Mouse (Mus musculus) hindbrain, embryonic 14.5 days (tissue): ENCODE data around the gene AC131692.1. TPM values are rescaled to one million over a fixed set of nuclear protein-coding genes. Genes with fewer than 3 reads are reported as not detected.

Experiments used
- ATAC-seq: fragments of 200-750 bp; cut with Nextera tagmentation; 2 replicates; pipeline ENCODE4 v1.8.0; 2017; ENCODE audit warnings: moderate number of reproducible peaks, mild to moderate bottlenecking, moderate TSS enrichment, moderate library complexity; ENCODE audit not compliant: low FRiP score
- DNase-seq: peaks from one replicate; pipeline ENCODE4 v3.0.0-alpha.2; 2015; ENCODE audit warnings: low spot score
- H3K27ac ChIP-seq: fragments of 300-500 bp; sonication (generic); 2 replicates; pipeline ENCODE4 v1.5.1; 2014; ENCODE audit warnings: mild to moderate bottlenecking, moderate library complexity
- H3K27me3 ChIP-seq: fragments of 300-500 bp; sonication (generic); 2 replicates; pipeline ENCODE4 v1.6.1; 2014; ENCODE audit warnings: mild to moderate bottlenecking, low read length, mixed read lengths; ENCODE audit not compliant: control insufficient read depth, insufficient read depth
- H3K36me3 ChIP-seq: fragments of 300-500 bp; sonication (generic); replicated peaks from 2 replicates; pipeline ENCODE4 v1.6.1; 2014; ENCODE audit not compliant: control insufficient read depth, insufficient read depth
- H3K4me1 ChIP-seq: fragments of 300-500 bp; sonication (generic); replicated peaks from 2 replicates; pipeline ENCODE4 v1.6.1; 2014; ENCODE audit warnings: antibody characterized with exemption, low read length, mixed read lengths; ENCODE audit not compliant: control insufficient read depth, insufficient read depth
- H3K4me2 ChIP-seq: fragments of 300-500 bp; sonication (generic); replicated peaks from 2 replicates; pipeline ENCODE4 v1.6.1; 2014; ENCODE audit warnings: mild to moderate bottlenecking, moderate library complexity
- H3K4me3 ChIP-seq: fragments of 300-500 bp; sonication (generic); replicated peaks from 2 replicates; pipeline ENCODE4 v1.5.1; 2014; ENCODE audit warnings: mild to moderate bottlenecking, low read length
- H3K9ac ChIP-seq: fragments of 300-500 bp; sonication (generic); 2 replicates; pipeline ENCODE4 v1.6.1; 2014
- H3K9me3 ChIP-seq: fragments of 300-500 bp; sonication (generic); 2 replicates; pipeline ENCODE4 v1.6.1; 2016; ENCODE audit warnings: low read length; ENCODE audit not compliant: control insufficient read depth
- WGBS: fragments of 180-500 bp; shearing (Covaris S2); extraction: QIAGEN DNeasy Blood & Tissue Kit; methylation state at CpG from one replicate; pipeline ENCODE4 v1.1.7; 2014; 5-methylcytosine and 5-hydroxymethylcytosine counted together
- polyA plus RNA-seq: library from polyadenylated mRNA; unstranded; fragments of >200 nt; fragmentation: Nextera tagmentation; extraction: Ambion mirVana; gene quantifications from 2 replicates; pipeline ENCODE4 v1.2.1, GENCODE M21; 2014

Gene AC131692.1
- polyA plus RNA-seq, 1 experiment from 2014 or later: not detected

DNA sequence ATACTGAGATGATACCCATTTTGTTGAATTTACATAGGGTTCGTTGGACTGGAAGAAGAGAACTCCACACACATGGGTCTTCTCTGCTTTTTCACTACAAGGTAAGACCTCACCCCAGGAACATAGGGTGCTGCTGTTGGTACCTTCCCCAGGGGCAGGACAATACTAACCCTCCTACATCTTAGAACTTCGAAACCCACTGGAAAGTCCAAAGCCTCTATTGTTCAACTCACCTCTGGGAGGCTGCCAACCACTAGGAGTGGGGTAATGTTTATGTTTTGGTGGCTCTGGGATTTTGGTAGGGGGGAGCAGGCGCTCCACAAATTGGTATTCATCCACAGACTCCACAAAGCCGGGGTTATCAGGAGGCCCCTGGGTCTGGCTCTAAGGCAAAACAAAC, 37.5 kb upstream of the AC131692.1 start:
- WGBS: 58% methylated on average over 4 of the region's 4 CpGs
- no peaks in the 10 kb centered on the region for H3K27me3 ChIP-seq
- peaks cover 23% of the 10 kb centered on the region for H3K4me1 ChIP-seq
- H3K9me3 ChIP-seq: no peaks in the 10 kb centered on the region
- H3K4me3 ChIP-seq: peak overlapping the region; percentile 52
- ATAC-seq: no peak
- peak overlapping the region; percentile 66 for H3K9ac ChIP-seq
- peak overlapping the region; percentile 76 for H3K4me2 ChIP-seq
- no peak overlapping the region for H3K27ac ChIP-seq
- peaks cover 57% of the 10 kb centered on the region for H3K36me3 ChIP-seq
- no peak for DNase-seq

DNA sequence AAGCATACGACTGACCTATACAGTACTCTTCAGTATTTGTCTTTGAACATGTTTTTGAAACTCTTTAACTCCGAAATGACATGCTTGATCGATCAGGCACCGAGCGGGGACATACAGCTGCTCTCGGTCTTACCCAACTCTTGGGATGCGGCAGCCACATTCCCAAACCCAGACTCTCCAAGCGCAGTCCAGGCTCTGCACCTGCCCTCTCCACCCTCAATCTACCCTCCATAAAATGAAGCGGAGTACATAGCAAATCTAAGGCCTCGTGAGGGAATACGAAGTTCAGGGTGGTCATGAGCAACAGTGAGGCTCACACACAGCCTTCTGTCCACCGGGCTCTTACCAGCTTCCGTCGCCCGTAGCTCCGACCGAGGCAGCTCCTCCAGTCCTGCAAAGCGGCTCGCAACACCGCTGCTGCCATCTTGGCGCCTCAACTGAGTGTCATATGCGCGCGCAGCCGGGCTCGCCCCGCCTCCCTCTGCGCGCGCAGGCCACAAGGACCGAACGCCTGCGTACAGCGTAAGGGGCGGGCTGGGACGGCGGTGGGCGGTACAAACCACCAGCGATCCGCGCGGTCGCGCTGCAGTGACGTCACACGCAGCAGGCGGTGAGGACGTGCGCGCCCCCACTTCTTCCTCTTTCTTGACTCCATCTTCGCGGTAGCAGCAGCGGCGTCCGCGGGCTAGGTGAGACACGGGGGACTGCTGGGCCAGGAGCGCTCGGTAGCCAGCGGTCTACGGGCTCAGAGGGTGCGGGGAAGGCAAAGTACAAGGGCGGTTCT, 36.7 kb upstream of the AC131692.1 start, which contains the start of the genes Mrpl49 and Fau:
TSS of gene Mrpl49 (minus strand) at position 473 of the 784 bp plus-strand sequence.
TSS of gene Fau (plus strand) at position 532 of the 784 bp plus-strand sequence.
- ATAC-seq (peak; percentile 87), DNase-seq (peak; percentile 100)
- Histone ChIP-seq H3K27ac (peak within 1 kb of the TSS; percentile 78), H3K4me3 (peak within 1 kb of the TSS; percentile 52), H3K36me3 (peaks cover 48% of the 10 kb centered on the region), H3K9me3 (no peaks in the 10 kb centered on the region), H3K4me2 (peak within 1 kb of the TSS; percentile 85), H3K9ac (peak within 1 kb of the TSS; percentile 85), H3K27me3 (no peaks in the 10 kb centered on the region), H3K4me1 (peaks cover 31% of the 10 kb centered on the region)
- under 1% methylated on average over 60 of the region's 63 CpGs for WGBS

- 35% methylated on average over 5 of the region's 5 CpGs for WGBS
- Histone ChIP-seq H3K4me2 (peak overlapping the region; percentile 85), H3K36me3 (peaks cover 38% of the 10 kb centered on the region), H3K9ac (peak overlapping the region; percentile 85), H3K9me3 (no peaks in the 10 kb centered on the region), H3K4me1 (peaks cover 38% of the 10 kb centered on the region), H3K27me3 (no peaks in the 10 kb centered on the region), H3K27ac (peak overlapping the region; percentile 78), H3K4me3 (peak overlapping the region; percentile 52)
- DNase-seq (no peak), ATAC-seq (no peak)
Observed at GRCm38 (mm10) chr19:6058513-6058912, 35.7 kb upstream of the AC131692.1 start.

DNA sequence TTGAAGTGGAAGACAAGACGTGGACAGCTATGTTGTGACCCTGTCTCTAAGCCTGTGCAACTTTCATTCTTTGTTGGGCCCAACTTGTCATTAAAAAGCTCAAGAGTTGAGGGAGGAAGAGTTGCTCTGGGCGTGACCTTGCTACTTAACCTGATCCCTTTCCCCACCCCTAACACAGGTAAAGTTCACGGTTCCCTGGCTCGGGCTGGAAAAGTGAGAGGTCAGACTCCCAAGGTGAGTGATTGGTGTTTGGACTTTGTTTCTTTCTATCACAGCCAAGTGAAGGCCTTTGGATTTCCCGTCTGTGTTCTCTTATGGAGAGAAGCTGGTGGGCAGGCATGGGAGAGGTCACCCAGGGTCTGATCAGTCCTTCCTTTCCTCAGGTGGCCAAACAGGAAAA, 35.3 kb upstream of the AC131692.1 start:
- WGBS: 89% methylated on average over 5 of the region's 5 CpGs
- Histone ChIP-seq H3K36me3 (peaks cover 34% of the 10 kb centered on the region), H3K4me1 (peaks cover 38% of the 10 kb centered on the region), H3K27ac (no peak overlapping the region), H3K4me3 (peak overlapping the region; percentile 52), H3K4me2 (peak overlapping the region; percentile 85), H3K9me3 (no peaks in the 10 kb centered on the region), H3K27me3 (no peaks in the 10 kb centered on the region), H3K9ac (peak overlapping the region; percentile 85)
- ATAC-seq (no peak), DNase-seq (no peak)

GRCm38 (mm10) chr19:6061021-6061533, 33.1 kb upstream of the AC131692.1 start, which contains the start of gene Znhit2:
TSS of gene Znhit2 (plus strand) at chr19:6061192.
- WGBS: under 1% methylated on average over 58 of the region's 58 CpGs
- peak within 1 kb of the TSS; percentile 94 for H3K9ac ChIP-seq
- ATAC-seq (peak; percentile 64), DNase-seq (peak; percentile 94)
- H3K4me2 ChIP-seq: peak within 1 kb of the TSS; percentile 100
- H3K27ac ChIP-seq: peak within 1 kb of the TSS; percentile 92
- peak within 1 kb of the TSS; percentile 90 for H3K4me3 ChIP-seq
- no peaks in the 10 kb centered on the region for H3K27me3 ChIP-seq
- no peaks in the 10 kb centered on the region for H3K9me3 ChIP-seq
- H3K36me3 ChIP-seq: peaks cover 15% of the 10 kb centered on the region
- peaks cover 39% of the 10 kb centered on the region for H3K4me1 ChIP-seq

DNA sequence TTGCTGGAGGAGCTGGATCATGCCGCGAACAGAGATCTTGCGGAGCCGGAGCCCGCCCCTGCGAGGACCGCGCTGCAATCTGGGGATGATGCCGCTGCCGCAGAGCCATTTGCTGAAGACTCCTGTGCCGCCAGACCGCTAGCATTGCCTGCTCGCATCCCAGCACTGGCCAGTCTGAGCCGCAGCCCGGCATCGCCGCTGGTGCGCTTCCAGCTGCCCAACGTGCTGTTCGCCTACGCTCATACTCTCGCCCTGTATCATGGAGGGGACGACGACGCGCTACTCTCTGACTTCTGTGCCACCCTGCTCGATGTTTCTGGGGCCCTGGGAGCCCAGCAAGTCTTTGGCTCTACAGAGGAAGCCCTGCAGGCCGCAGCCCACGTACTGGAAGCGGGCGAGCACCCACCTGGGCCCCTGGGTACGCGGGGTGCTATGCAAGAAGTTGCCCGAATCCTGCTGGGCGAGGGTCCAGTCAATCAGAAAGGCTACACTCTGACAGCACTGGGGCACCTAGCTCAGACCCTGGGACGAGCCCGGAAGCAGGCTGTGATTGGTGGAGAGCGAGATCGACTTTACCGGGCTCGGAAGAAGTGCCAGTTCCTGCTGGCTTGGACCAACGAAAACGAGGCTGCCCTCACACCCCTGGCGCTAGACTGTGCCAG, 32.4 kb upstream of the AC131692.1 start:
- peaks cover 39% of the 10 kb centered on the region for H3K4me1 ChIP-seq

GRCm38 (mm10) chr19:6062418-6062817, 31.8 kb upstream of the AC131692.1 start:
- no peak for ATAC-seq
- Histone ChIP-seq H3K27ac (0 out of 2 replicates have a peak overlapping the region, but pooled peaks have one; percentile 92), H3K4me3 (peak overlapping the region; percentile 90), H3K9ac (peak overlapping the region; percentile 94), H3K4me2 (peak overlapping the region; percentile 100), H3K4me1 (peaks cover 36% of the 10 kb centered on the region), H3K9me3 (no peaks in the 10 kb centered on the region), H3K36me3 (peaks cover 15% of the 10 kb centered on the region), H3K27me3 (no peaks in the 10 kb centered on the region)
- WGBS: 71% methylated on average over 5 of the region's 5 CpGs
- no peak for DNase-seq

More for the DNA sequence above, 32.4 kb upstream of the AC131692.1 start:
- H3K4me3 ChIP-seq: peak overlapping the region; percentile 90
- peaks cover 15% of the 10 kb centered on the region for H3K36me3 ChIP-seq
- no peak for DNase-seq
- WGBS: 1% methylated on average over 44 of the region's 44 CpGs
- peak overlapping the region; percentile 92 for H3K27ac ChIP-seq
- H3K9me3 ChIP-seq: no peaks in the 10 kb centered on the region
- no peaks in the 10 kb centered on the region for H3K27me3 ChIP-seq
- H3K9ac ChIP-seq: peak overlapping the region; percentile 94
- no peak for ATAC-seq
- H3K4me2 ChIP-seq: peak overlapping the region; percentile 100

DNA sequence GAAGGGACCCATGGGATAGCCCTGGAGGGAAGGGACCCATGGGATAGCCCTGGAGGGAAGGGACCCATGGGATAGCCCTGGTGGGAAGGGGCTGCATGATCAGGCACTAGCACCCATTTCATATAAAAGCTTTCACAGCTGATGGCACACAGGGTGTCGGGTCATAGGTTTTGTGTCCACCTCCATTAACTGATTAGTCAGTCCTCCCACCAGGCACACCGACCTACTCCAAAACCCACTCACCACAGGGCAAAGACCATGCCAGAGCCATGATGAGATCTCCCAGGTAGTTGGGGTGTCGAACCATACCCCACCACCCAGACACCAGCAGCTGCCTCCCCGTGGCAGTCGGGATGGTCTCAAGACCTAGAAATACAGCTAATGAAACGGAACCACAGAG, 31.1 kb upstream of the AC131692.1 start:
- WGBS: 91% methylated on average over 6 of the region's 6 CpGs
- no peaks in the 10 kb centered on the region for H3K9me3 ChIP-seq
- DNase-seq (no peak), ATAC-seq (no peak)
- H3K4me3 ChIP-seq: no peak overlapping the region
- H3K27ac ChIP-seq: no peak overlapping the region
- peak overlapping the region; percentile 100; the same call in 1 of the 2 replicates for H3K4me2 ChIP-seq
- H3K4me1 ChIP-seq: peaks cover 40% of the 10 kb centered on the region
- no peaks in the 10 kb centered on the region for H3K27me3 ChIP-seq
- H3K9ac ChIP-seq: no peak overlapping the region
- peaks cover 15% of the 10 kb centered on the region for H3K36me3 ChIP-seq

DNA sequence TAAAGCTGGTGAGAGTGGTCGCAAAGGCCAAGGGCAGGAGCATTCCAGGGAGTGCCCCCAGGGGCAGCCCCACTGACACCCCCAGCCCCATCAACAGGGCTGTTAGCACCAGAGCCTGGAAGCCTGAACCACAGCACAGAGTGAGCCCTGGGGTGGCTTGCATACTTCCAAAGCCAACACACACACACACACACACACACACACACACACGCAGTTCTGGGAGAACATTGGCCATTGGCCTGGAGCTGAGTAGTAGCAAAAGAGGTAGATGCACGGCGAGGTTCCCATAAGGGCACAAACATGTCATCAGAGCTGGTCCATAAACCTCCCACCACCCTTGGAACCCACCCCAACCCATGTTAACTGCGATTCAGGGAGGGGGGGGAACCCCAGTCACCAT, 27.6 kb upstream of the AC131692.1 start:
- Histone ChIP-seq H3K27ac (peak overlapping the region; percentile 92), H3K36me3 (peaks cover 33% of the 10 kb centered on the region), H3K4me2 (peak overlapping the region; percentile 95), H3K27me3 (no peaks in the 10 kb centered on the region), H3K4me1 (peaks cover 32% of the 10 kb centered on the region), H3K4me3 (peak overlapping the region; percentile 57), H3K9me3 (no peaks in the 10 kb centered on the region), H3K9ac (peak overlapping the region; percentile 83)
- DNase-seq (no peak), ATAC-seq (no peak)
- 35% methylated on average over 5 of the region's 5 CpGs for WGBS
